Mouse (Mus musculus) ES-E14 (cell line): ENCODE results near the gene Mocs3.

ENCODE experiments used
- CHD2 ChIP-seq: IDR thresholded peaks from 2 replicates; pipeline ENCODE4 v1.6.1; 2014; ENCODE audit warnings: mild to moderate bottlenecking, low read depth, low read length, inconsistent platforms
- HCFC1 ChIP-seq: IDR thresholded peaks from 2 replicates; pipeline ENCODE4 v1.6.1; 2012; ENCODE audit warnings: low read length, inconsistent platforms, borderline replicate concordance; ENCODE audit not compliant: insufficient read depth
- MAFK ChIP-seq: IDR thresholded peaks from 2 replicates; pipeline ENCODE4 v1.6.1; 2014; ENCODE audit warnings: mild to moderate bottlenecking, low read depth, low read length, inconsistent platforms; ENCODE audit not compliant: insufficient read depth

GRCm38 (mm10) chr2:168206725-168207644 is 23.4 kb upstream of the Mocs3 start, which contains the start of gene Adnp:
- TF ChIP-seq CHD2 (peak; percentile 98), HCFC1 (peak; percentile 82), MAFK (no peak)
